Mouse (Mus musculus) CH12F3 (cell line): Measurements from ENCODE around the gene Qprt.

Source experiments
- in situ Hi-C: fragments of 300-500 bp; cut with MboI; formaldehyde crosslinking; loops from 2 replicates; pipeline ENCODE4 v1.14.3; 2020; ENCODE audit warnings: low sequenced_read_pairs

Qprt gene

GRCm38 (mm10) chr7:127073221-127073620 is 48.8 kb downstream of the Qprt start:
- in situ Hi-C loops: no loop called here

GRCm38 (mm10) chr7:127070871-127071413 is 51.1 kb downstream of the Qprt start:
- in situ Hi-C loops: no loop called here

GRCm38 (mm10) chr7:127066317-127066716 is 55.7 kb downstream of the Qprt start:
- in situ Hi-C loops: no loop called here

GRCm38 (mm10) chr7:127065538-127065937 is 56.5 kb downstream of the Qprt start:
- in situ Hi-C loops: no loop called here
